Mouse (Mus musculus) adrenal gland, postnatal 14 days (tissue): ENCODE measurements around the gene Cdh23. TPM values are rescaled to one million over a fixed set of nuclear protein-coding genes. Genes with fewer than 3 reads are reported as not detected.

ENCODE experiments used
- DNase-seq: peaks from one replicate; pipeline ENCODE4 v3.0.0; 2021; ENCODE audit warnings: mixed read lengths
- total RNA-seq: library from RNA; stranded (reverse); gene quantifications from 2 replicates; pipeline ENCODE4 v1.2.3, GENCODE M21; 2021

The Cdh23 gene
- total RNA-seq, 1 experiment from 2014 or later, result 4.5 TPM

- DNase-seq, result no peak
Measured at GRCm38 (mm10) chr10:60363426-60363825, 332.9 kb downstream of the Cdh23 start.

GRCm38 (mm10) chr10:60362310-60362628 is 334.0 kb downstream of the Cdh23 start:
- no peak for DNase-seq

- no peak for DNase-seq
Measured at GRCm38 (mm10) chr10:60361615-60362309, 334.5 kb downstream of the Cdh23 start.

- no peak for DNase-seq
Measured at GRCm38 (mm10) chr10:60358776-60359175, 337.5 kb downstream of the Cdh23 start.

GRCm38 (mm10) chr10:60357901-60358300 is 338.4 kb downstream of the Cdh23 start:
- no peak for DNase-seq

DNA sequence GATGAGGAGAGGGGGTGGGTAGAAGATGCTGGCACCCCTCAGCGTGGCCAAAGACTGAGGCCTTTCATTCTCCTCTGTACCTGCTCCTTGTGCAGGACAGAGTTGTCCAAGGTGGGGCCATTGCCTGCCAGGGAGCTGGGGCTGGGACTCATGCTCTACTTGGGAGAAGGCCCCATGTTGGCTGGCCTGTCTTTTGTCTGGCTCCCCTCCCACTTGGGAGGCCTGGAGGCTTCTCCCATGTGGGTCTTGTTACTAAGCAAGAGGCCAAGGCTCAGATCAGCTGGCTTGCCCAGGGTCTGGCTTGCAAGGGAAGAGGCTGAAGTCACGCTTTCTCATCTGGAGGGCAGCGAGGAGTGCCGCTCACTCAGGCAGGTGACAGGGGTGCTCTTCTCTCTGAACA is 338.8 kb downstream of the Cdh23 start:
- peak; percentile 76 for DNase-seq

- DNase-seq, result peak; percentile 55
Measured at GRCm38 (mm10) chr10:60354881-60355677, 341.2 kb downstream of the Cdh23 start.

DNA sequence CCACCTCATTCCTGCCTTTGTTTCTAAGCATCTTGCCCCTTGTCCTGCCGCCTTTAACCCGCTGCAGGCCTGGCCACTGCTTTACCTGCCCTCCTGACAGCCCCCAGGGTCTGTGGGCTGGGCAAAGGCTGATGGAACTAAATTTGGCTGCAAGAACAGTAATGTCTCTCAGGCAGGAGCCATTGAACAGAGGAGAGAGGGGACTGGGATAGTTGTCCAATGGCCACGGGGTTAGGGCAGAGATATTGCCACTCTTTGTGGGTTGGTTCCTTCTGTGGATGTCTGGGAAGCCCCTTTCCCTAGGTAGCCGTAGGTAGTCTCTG is 342.3 kb downstream of the Cdh23 start:
- DNase-seq, result no peak

DNA sequence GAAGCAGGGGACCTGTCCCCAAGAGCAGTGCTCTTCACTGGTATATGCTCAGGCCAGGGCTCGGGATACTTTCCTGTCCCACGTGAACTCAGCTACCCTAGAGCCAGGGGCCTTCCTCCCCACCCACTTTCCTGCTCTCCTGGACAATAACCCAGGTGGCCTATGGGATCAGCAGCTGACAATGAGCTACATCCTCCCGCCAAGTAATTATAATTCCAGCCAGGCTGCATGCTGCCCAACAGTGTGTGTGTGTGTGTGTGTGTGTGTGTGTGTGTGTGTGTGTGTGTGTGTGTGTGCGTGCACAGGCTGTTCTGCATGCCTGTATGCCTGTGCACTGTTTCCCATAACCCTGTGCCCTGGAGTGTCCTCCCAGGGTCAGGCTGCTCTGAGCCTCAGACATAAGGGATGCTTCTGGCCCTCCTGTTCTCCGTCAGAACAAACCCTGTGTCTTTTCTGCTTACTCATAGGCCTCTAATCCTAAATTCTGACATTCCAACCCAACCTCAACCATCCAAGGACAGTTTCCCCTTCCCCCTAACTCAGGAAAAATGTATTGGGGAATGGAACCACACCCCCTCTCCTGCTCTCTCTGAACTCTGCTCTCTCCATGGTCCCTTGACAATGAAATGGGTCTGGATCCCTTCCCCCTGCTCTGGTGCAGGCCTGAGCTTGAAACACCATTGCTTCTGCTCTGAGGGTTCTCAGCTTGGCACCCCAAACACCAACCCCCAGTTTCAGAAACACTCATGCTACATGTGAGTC is 342.9 kb downstream of the Cdh23 start:
- no peak for DNase-seq

DNA sequence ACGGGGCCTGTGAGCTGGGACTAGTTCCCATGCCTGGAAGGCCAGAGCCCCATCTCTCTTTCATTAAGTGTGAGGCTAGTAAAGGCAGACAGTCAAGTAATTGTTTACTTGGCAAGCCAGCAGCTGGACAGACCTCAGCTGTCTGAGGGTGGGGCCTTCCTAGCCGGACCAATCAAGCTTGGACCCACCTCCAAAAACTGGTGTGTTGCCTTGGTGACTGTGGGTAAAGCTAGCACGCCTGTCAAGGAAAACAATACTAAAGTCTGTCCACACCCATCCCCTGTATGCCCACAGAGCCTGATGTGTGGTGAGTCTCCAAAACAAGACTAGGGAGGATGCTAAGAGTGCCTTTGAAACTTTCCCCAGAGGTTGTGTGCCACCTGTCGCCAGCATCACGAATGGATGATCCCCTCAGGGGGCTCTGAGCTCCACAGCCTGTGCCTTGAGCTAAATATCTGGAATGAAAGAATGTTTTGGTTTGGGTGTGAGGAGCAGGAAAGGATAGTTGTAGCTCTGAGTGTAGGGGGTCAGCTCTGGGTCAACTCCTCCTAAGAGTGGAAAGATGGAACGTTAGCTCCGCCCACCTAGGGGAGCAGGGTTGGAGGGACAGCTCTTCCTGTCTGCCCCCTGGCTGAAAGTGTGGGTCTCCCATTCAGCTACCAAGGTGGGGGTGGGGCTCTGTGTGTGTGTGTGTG is 344.4 kb downstream of the Cdh23 start:
- DNase-seq, result peak; percentile 71

GRCm38 (mm10) chr10:60351248-60351647 is 345.0 kb downstream of the Cdh23 start:
- peak; percentile 61 for DNase-seq

GRCm38 (mm10) chr10:60350805-60351167 is 345.5 kb downstream of the Cdh23 start:
- peak; percentile 97 for DNase-seq

- DNase-seq, result no peak
Measured at GRCm38 (mm10) chr10:60350077-60350804, 346.0 kb downstream of the Cdh23 start.

DNA sequence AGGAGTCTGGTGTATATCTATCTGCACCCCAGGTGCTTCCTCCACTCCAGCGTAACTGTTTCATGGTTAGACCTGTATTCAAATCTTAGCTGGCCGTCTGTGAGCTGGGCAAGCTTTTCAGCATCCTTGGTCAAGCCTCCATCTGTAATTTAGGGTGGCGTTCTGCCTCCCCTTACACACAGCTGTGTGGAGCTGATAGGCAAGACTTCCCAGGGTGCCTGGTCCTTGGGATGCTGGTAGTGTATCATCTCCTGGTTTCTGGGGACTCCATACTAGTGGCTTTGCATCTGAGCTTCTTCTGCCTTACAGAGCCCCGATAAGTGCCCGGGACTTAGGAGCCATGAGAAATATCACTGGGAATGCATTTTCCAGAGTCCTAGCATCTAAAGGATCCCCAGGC is 346.6 kb downstream of the Cdh23 start:
- DNase-seq, result no peak

DNA sequence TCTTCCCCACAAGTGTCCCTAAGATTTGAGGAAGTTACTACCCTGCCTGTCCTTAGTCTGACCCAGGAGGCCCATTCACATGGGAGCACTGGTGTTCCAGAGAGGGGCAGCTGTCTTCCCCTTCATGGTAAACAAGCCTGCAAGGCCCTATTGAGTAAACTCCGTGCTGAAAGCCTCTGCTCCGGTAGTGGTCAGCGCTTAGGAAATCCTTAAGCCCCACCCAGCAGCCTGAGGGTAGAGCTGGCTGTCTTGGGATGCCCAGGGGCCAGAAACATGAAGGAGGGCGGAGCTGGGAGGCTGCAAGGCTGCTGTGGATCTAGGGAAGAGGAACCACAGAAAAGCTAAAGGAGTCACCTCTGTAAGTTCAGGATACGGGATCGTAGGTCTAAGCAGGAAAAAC is 347.2 kb downstream of the Cdh23 start:
- DNase-seq, result peak; percentile 57

- no peak for DNase-seq
Measured at GRCm38 (mm10) chr10:60347768-60348610, 348.3 kb downstream of the Cdh23 start.

DNA sequence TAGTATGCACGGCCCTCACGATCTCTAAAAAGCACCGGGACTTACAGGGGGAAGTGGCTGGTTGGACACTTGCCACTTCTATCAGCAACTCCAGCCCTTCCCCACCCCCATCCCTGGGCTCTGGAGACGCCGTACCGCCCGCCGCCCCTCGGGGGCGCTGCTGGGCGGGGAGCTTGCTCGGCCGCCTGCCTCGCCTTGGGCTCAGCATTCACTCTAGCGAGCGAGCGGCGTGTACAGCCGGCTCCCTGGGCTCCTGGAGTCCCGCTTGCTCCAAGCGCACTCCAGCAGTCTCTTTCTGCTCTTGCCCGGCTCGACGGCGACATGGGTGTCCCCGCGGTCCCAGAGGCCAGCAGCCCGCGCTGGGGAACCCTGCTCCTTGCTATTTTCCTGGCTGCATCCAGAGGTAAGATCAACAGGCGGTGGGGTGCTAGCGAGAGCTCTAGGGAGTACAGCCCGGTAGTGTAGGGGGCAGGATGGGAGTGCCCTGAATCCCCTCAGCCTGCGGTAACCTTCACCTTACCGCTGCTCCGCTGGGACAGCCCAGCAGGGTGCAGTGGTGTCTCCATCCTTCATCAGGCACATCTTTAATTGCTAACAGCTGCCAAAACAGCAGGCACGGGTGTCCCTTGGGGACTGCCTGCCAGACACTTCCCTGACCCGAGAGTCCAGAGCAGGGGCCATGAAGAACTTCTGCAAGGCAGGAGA is 349.4 kb downstream of the Cdh23 start, which contains the start of gene Vsir:
Gene Vsir (plus strand): TSS at position 151 of the 705 bp plus-strand sequence.
- peak; percentile 90 for DNase-seq

DNA sequence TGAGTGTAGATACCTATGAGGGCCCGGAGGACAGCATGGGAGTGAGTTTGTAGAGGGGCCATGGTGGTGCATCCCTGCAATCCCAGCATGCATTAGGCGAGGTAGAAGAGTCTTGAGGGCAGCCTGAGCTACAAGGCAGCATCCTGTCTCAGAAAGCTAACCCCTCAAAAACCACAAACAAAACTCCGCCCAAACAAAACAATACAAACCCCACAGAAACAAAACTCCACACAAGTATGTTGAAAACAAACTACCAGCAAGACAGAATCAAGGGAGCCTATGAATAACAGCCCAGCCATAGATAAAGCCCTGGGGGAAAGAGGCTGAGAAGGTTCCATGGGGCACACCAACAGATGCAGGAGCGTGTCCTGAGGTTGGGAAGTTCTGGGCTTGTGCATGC is 350.2 kb downstream of the Cdh23 start:
- DNase-seq, result no peak

- DNase-seq, result no peak
Measured at GRCm38 (mm10) chr10:60344111-60344510, 352.2 kb downstream of the Cdh23 start.

DNA sequence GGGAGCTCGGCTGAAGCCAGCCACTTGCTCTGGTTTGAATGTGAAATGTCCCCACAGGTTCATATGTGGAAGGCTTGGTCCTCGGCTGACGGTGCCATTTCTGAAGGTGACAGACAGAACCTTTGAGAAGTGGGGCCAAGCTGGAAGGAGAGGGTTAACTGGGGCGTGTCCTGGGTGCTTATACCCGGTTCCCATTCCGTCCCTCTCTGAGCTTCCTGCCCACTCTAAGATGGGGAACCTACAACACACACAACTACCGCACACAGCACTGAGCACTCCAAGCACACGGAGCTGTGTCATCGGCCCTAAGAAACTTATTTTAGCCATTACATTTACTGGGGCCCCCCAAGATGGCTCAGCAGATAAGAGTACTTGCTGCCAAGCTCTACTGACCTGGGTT is 354.8 kb downstream of the Cdh23 start:
- no peak for DNase-seq
